Mouse (Mus musculus): ENCODE measurements around the gene Satb2. TPM values are rescaled to one million over a fixed set of nuclear protein-coding genes. Genes with fewer than 3 reads are reported as not detected.

Gene Satb2
- polyA plus RNA-seq, 1 experiment, result not detected

DNA sequence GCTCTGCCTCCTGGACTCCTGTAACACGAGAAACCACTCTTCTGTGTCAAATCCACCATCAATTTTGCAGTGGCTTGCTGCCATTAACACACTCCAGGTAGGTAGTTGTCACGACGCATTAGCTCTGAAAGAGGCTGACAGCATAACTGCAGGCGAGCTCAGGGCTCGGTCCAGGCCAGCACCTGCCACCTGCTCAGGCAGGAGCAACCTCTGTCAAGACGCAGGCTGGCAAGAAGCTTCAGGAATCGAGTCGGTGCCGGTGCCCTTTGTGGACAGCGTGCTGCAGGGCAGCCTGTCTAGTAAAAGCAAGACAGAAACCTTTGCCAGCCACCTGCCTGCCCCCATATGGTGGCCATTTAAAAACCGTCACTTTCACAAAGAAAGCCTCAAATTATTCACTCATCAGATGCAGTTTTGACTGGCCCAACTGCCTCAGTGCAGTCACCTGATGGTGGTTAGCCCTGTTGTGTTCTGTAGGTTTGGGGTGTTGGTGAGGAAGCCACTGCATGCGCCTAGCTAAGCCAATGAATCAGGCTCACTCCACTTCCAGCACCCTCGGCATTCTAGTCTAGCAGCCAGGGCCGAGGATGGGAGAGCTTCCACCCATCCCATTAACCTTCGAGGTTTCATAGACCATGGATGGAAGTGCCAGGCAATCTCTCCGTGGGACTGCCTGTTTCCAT, 228.7 kb downstream of the Satb2 start:
- TF ChIP-seq GATA1 (IDR thresholded peaks at IDR 0.05; ENCODE audit: low read length), result no peak

- no peak for TF ChIP-seq GATA1 (IDR thresholded peaks at IDR 0.05; ENCODE audit: low read length)
Observed at GRCm38 (mm10) chr1:56748876-56749493, 229.5 kb downstream of the Satb2 start.

Data from G1E-ER4 (cell line).